Mouse (Mus musculus) thymus, adult 2 months (tissue): Measurements from ENCODE around the gene Rpusd4. TPM values are rescaled to one million over a fixed set of nuclear protein-coding genes. Genes with fewer than 3 reads are reported as not detected.

Experiments used
- DNase-seq: peaks from one replicate; pipeline ENCODE4 v3.0.0; 2021
- H3K27ac ChIP-seq: fragments of 200-500 bp; 2 replicates; pipeline ENCODE4 v1.5.1; 2012; ENCODE audit warnings: low read length, control low read depth; ENCODE audit not compliant: control insufficient read depth, insufficient read depth
- H3K27me3 ChIP-seq: fragments of 200-500 bp; 2 replicates; pipeline ENCODE4 v1.6.1; 2012; ENCODE audit warnings: mild to moderate bottlenecking, low read length, moderate library complexity, mixed read lengths; ENCODE audit not compliant: control insufficient read depth, insufficient read depth
- H3K36me3 ChIP-seq: fragments of 200-500 bp; 2 replicates; pipeline ENCODE4 v1.6.1; 2012; ENCODE audit warnings: mild to moderate bottlenecking, low read length, moderate library complexity; ENCODE audit not compliant: control insufficient read depth, insufficient read depth
- H3K4me1 ChIP-seq: fragments of 200-500 bp; replicated peaks from 2 replicates; pipeline ENCODE4 v1.6.1; 2012; ENCODE audit warnings: low read length; ENCODE audit not compliant: control insufficient read depth, insufficient read depth
- H3K4me3 ChIP-seq: fragments of 200-500 bp; 2 replicates; pipeline ENCODE4 v1.5.1; 2012; ENCODE audit warnings: mild to moderate bottlenecking, low read length, control low read depth, moderate library complexity; ENCODE audit not compliant: control insufficient read depth, insufficient read depth
- CTCF ChIP-seq: fragments of 200-500 bp; IDR thresholded peaks from 2 replicates; pipeline ENCODE4 v1.5.1; 2012; ENCODE audit warnings: mild to moderate bottlenecking, control low read depth, low read length, moderate library complexity, borderline replicate concordance; ENCODE audit not compliant: control insufficient read depth, poor library complexity, insufficient read depth; ENCODE audit errors: extremely low read depth
- POLR2A ChIP-seq: fragments of 200-500 bp; IDR thresholded peaks from 2 replicates; pipeline ENCODE4 v1.6.1; 2012; ENCODE audit warnings: mild to moderate bottlenecking, low read length, control low read depth, moderate library complexity; ENCODE audit not compliant: control insufficient read depth, poor library complexity, insufficient read depth; ENCODE audit errors: extremely low read depth
- WGBS: fragments of 180-500 bp; shearing (Covaris S2); methylation state at CpG from one replicate; pipeline ENCODE4 v1.1.7; 2018; 5-methylcytosine and 5-hydroxymethylcytosine counted together
- polyA plus RNA-seq: library from polyadenylated mRNA; depleted of rRNA; stranded (reverse); fragments of >200 nt; gene quantifications from 2 replicates; pipeline ENCODE4 v1.2.3, GENCODE M21; 2012; rRNA removed

The Rpusd4 gene
- polyA plus RNA-seq, result 22.9 and 23.4 TPM in 2 replicates

DNA sequence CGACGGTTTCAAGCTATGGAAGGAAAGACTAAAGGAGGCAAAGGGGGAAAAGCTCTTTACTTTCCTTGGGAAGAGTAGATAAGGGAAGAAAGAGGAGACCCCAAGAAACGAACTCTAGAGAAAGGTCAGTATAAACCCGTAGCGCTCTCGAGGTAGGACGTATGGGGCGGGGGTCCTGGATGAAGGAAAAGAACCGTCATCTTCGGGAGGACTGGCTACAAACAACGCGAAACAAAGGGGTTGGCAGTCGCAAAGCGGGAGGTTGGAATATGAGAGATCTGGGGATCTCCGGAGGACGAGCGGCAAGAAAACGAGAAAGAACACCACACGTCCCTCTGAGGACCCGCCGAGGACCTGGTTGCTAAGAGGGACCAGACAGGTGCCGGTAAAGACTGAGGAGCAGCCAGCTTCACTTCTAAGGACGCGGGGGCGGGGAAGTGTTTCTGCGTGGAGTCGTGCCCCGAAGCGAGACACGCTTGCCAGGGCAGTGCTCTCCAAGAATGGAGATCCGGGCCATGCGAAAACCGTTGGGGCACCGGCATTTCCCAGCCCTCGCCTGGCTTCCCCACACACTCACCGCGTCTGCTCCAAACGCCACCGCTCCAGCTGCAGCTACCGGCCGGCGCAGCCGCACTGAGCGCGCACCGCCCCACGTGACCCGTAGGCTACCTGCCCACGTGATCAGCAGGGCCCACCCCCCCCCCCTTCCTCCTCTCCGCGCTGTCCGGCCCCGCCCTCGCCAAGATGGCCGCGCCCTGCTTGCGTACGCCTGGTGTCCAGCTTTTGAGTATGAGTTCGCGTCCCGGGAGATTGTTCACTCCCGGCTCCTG is at the start of gene Rpusd4, which contains the start of gene Fam118b:
Gene Rpusd4, plus strand, starts transcription at position 720 of the 830 bp plus-strand sequence.
Gene Fam118b, minus strand, starts transcription at position 660 of the 830 bp plus-strand sequence.
- TF ChIP-seq POLR2A, result peak; percentile 87
- TF ChIP-seq CTCF, result no peak
- peak; percentile 90 for DNase-seq
- H3K4me1 ChIP-seq, result peaks cover 7% of the 10 kb centered on the region
- H3K36me3 ChIP-seq, result peaks cover 2% of the 10 kb centered on the region; the same call in 1 of the 2 replicates
- under 1% methylated on average over 62 of the region's 62 CpGs for WGBS
- no peak within 1 kb of the TSS for H3K27ac ChIP-seq
- H3K27me3 ChIP-seq, result no peaks in the 10 kb centered on the region
- peak within 1 kb of the TSS; percentile 85 for H3K4me3 ChIP-seq

DNA sequence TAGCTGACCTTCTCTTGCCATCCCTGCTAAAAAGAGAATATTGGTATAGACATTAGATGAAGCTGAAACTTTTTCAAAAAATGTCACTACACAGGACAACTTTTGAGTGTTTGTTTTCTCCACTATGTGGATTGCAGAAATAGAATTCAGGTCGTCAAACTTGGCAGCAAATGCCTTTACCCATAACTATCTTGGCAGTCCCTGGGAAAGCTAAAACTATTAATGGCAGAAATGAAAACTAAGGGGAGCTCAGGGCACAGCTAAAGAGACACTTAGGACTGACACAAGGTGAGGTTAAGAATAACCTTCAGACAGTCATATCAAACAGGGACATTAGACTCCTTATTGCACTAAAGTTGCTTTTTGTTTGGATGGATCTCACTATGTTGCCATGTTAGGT is 49.7 kb upstream of the Rpusd4 start:
- H3K27ac ChIP-seq, result no peak overlapping the region
- peaks cover 58% of the 10 kb centered on the region for H3K36me3 ChIP-seq
- TF ChIP-seq POLR2A (no peak), CTCF (no peak)

DNA sequence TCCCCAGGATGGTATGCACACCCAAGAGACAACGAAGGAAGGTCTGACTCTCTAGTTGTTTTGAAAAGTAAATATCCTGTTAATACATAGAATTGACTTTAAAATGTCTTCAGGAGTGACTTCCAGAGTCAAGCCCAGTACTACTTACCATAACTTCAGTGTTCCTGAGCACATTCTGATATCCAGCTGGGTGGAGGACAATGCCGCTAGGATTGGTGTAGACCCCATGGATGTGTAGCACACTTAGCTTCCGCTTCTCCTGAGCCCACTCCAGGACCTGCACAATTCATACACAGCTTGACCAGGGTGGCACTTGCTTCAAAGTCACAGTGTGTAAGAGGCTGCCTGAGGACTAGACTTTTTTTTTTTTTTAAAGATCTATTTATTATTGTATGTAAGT is 44.2 kb upstream of the Rpusd4 start:
- Histone ChIP-seq H3K27me3 (no peaks in the 10 kb centered on the region), H3K4me1 (no peaks in the 10 kb centered on the region), H3K27ac (no peak overlapping the region), H3K4me3 (no peak overlapping the region), H3K36me3 (peaks cover 19% of the 10 kb centered on the region)
- TF ChIP-seq CTCF, result no peak
- TF ChIP-seq POLR2A, result no peak
- no peak for DNase-seq
- WGBS, result 97% methylated on average over 3 of the region's 3 CpGs

More for the DNA sequence above, 49.7 kb upstream of the Rpusd4 start:
- DNase-seq, result no peak
- Histone ChIP-seq H3K4me3 (no peak overlapping the region), H3K4me1 (no peaks in the 10 kb centered on the region), H3K27me3 (no peaks in the 10 kb centered on the region)
- WGBS, result 82% methylated on average over 1 of the region's 1 CpGs

DNA sequence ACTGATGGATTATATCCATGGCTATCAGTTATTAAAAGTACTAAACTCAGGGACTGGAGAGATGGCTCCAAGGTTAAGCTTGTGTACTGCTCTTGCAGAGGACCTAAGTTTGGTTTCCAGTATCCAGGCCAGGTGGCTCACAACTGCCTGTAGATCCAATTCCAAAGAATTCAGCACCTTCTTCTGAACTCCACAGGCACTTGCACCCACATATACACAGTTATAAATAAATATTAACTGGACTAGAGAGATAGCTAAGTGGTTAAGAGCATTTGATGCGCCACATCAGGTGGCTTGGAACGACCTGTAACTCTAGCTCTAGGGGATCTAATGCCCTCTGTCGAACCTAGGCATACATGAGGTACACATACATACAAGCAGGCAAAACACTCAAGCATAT is 39.0 kb upstream of the Rpusd4 start:
- Histone ChIP-seq H3K36me3 (peaks cover 2% of the 10 kb centered on the region), H3K4me1 (no peaks in the 10 kb centered on the region), H3K27ac (no peak overlapping the region), H3K27me3 (no peaks in the 10 kb centered on the region), H3K4me3 (no peak overlapping the region)
- WGBS, result 98% methylated on average over 3 of the region's 3 CpGs
- no peak for TF ChIP-seq CTCF
- TF ChIP-seq POLR2A, result no peak
- no peak for DNase-seq

DNA sequence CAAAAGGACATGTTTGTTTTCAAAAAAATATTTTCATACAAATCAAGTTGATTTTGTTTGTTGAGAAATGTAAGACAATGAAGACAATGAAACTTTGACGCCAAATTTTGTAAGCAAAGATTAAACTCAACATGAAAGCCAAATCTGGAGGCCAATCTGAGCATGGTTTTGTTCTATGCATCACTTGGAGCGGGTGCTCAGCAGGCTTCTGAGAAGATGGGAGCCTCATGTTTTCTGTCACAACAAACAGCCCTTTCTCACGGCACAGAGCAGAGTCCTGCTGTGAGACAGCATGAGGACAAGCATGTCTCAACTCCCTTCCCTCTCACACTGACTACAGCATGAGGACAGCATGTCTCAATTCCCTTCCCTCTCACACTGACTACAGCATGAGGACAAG is 31.7 kb upstream of the Rpusd4 start:
- H3K4me3 ChIP-seq, result no peak overlapping the region
- H3K36me3 ChIP-seq, result peaks cover 11% of the 10 kb centered on the region
- DNase-seq, result no peak
- TF ChIP-seq CTCF (no peak), POLR2A (no peak)
- WGBS, result 88% methylated on average over 3 of the region's 3 CpGs
- no peaks in the 10 kb centered on the region for H3K27me3 ChIP-seq
- no peak overlapping the region for H3K27ac ChIP-seq
- no peaks in the 10 kb centered on the region for H3K4me1 ChIP-seq

DNA sequence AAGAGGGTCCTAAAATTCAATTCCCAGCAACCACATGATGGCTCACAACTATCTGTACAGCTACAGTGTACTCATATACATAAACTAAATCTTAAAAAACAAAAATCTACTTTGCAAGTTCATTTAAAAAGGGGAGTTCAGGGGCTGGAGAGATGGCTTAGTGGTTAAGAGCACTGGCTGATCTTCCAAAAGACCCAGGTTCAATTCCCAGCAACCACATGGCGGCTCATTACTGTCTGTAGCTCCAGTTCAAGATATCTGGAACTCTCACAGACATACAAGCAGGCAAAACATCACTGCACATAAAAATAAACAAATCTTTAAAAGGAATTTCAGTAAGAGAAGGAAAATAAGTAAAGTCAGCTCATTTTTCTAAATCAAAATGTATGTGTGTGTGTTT is 29.3 kb upstream of the Rpusd4 start:
- H3K4me1 ChIP-seq, result no peaks in the 10 kb centered on the region
- H3K4me3 ChIP-seq, result no peak overlapping the region
- peaks cover 11% of the 10 kb centered on the region for H3K36me3 ChIP-seq
- WGBS, result 97% methylated on average over 1 of the region's 1 CpGs
- DNase-seq, result no peak
- TF ChIP-seq CTCF, result no peak
- TF ChIP-seq POLR2A, result no peak
- H3K27me3 ChIP-seq, result no peaks in the 10 kb centered on the region
- no peak overlapping the region for H3K27ac ChIP-seq
